Mouse (Mus musculus) midbrain, postnatal 0 days (tissue): Measurements from ENCODE around the gene Pole4. TPM values are rescaled to one million over a fixed set of nuclear protein-coding genes. Genes with fewer than 3 reads are reported as not detected.
A peak's percentile ranks its signal among the peaks of the same experiment; 100 is the strongest.

ENCODE experiments used
- ATAC-seq: fragments of 200-750 bp; cut with Nextera tagmentation; 2 replicates; pipeline ENCODE4 v1.8.0; 2017; ENCODE audit warnings: moderate number of reproducible peaks, mild to moderate bottlenecking, moderate TSS enrichment, moderate library complexity; ENCODE audit not compliant: low FRiP score
- DNase-seq: peaks from one replicate; pipeline ENCODE4 v3.0.0-alpha.2; 2015; ENCODE audit warnings: low spot score
- H3K27ac ChIP-seq: fragments of 300-500 bp; sonication (generic); 2 replicates; pipeline ENCODE4 v1.5.1; 2014; ENCODE audit warnings: low read depth, mild to moderate bottlenecking, low read length, mixed read lengths
- H3K27me3 ChIP-seq: fragments of 300-500 bp; sonication (generic); 2 replicates; pipeline ENCODE4 v1.6.1; 2014; ENCODE audit warnings: low read length, control low read depth, mixed read lengths; ENCODE audit not compliant: insufficient read depth
- H3K36me3 ChIP-seq: fragments of 300-500 bp; sonication (generic); 2 replicates; pipeline ENCODE4 v1.6.1; 2014; ENCODE audit warnings: low read length, control low read depth, mixed read lengths; ENCODE audit not compliant: insufficient read depth
- H3K4me1 ChIP-seq: fragments of 300-500 bp; sonication (generic); 2 replicates; pipeline ENCODE4 v1.6.1; 2014; ENCODE audit warnings: mild to moderate bottlenecking, control low read depth, antibody characterized with exemption, low read length, mixed read lengths; ENCODE audit not compliant: insufficient read depth
- H3K4me2 ChIP-seq: fragments of 300-500 bp; sonication (generic); 2 replicates; pipeline ENCODE4 v1.6.1; 2014; ENCODE audit warnings: low read depth, mild to moderate bottlenecking, low read length, mixed read lengths; ENCODE audit not compliant: poor library complexity, severe bottlenecking
- H3K4me3 ChIP-seq: fragments of 300-500 bp; sonication (generic); 2 replicates; pipeline ENCODE4 v1.5.1; 2014; ENCODE audit warnings: low read depth, mild to moderate bottlenecking, low read length, moderate library complexity
- H3K9ac ChIP-seq: fragments of 300-500 bp; sonication (generic); replicated peaks from 2 replicates; pipeline ENCODE4 v1.6.1; 2014; ENCODE audit warnings: mild to moderate bottlenecking, low read length, moderate library complexity, mixed read lengths; ENCODE audit not compliant: poor library complexity, severe bottlenecking
- H3K9me3 ChIP-seq: fragments of 300-500 bp; sonication (generic); 2 replicates; pipeline ENCODE4 v1.6.1; 2016; ENCODE audit warnings: low read length, control low read depth
- CTCF ChIP-seq: IDR thresholded peaks from 2 replicates; pipeline ENCODE4 v1.5.1; 2016; ENCODE audit warnings: antibody characterized with exemption, mild to moderate bottlenecking
- WGBS: fragments of 180-500 bp; shearing (Covaris S2); extraction: QIAGEN DNeasy Blood & Tissue Kit; methylation state at CpG from one replicate; pipeline ENCODE4 v1.1.7; 2014; 5-methylcytosine and 5-hydroxymethylcytosine counted together
- polyA plus RNA-seq: library from polyadenylated mRNA; unstranded; fragments of >200 nt; fragmentation: Nextera tagmentation; extraction: Ambion mirVana; gene quantifications from 2 replicates; pipeline ENCODE4 v1.2.1, GENCODE M21; 2015
- total RNA-seq: library from RNA; depleted of rRNA; stranded (reverse); fragments of >200 nt; gene quantifications from 2 replicates; pipeline ENCODE4 v1.2.3, GENCODE M21; 2014

Gene Pole4
- total and polyA plus RNA-seq, 2 experiments from 2014 or later = 68.2 to 134 TPM

DNA sequence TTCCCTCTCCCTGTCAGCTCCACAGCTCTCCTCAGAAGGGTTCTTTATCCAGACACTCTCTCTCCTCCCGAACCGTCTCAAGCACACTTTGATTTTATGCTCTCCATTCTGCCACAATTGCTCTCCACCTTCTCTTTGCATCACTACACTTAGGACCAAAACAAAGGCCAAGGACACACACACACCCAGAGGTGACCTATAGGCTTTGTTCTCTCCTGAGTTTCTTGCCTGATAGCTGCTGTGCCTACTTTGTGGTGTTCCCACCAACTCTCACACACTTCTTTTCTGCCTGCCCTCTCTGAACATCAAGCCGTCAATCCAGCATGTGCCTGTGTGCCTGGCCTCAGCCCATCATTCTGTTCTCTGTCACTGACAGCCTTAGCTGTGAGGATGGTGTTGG, 2.6 kb upstream of the Pole4 start:
- WGBS = 90% methylated on average over 3 of the region's 3 CpGs
- Histone ChIP-seq H3K27me3 (no peaks in the 10 kb centered on the region), H3K36me3 (no peaks in the 10 kb centered on the region), H3K9me3 (no peaks in the 10 kb centered on the region), H3K4me1 (no peaks in the 10 kb centered on the region), H3K4me2 (no peak overlapping the region), H3K4me3 (no peak overlapping the region), H3K27ac (no peak overlapping the region), H3K9ac (no peak overlapping the region)
- no peak for ATAC-seq
- DNase-seq = no peak
- no peak for TF ChIP-seq CTCF

DNA sequence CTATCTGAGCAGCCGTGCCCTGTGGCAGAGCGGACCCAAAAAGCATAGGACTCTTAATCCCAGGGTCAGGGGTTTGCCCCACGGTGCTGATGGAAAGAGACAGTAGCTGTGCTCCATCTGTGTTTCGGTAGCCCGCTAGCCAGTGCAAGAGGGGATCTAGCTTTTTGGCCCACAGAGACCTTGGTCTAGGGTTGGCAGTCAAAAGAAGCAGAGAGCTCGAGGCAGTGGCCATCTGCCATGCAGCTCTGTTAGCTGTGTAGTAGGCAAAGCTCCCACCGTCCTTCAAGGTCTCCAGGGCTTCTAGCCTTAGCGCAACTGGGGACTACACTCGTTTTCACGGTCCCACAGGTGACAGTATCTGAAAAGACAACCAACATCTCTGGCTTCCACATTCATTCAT, 2.1 kb upstream of the Pole4 start:
- WGBS = 89% methylated on average over 10 of the region's 10 CpGs
- no peak overlapping the region for H3K9ac ChIP-seq
- H3K4me2 ChIP-seq = no peak overlapping the region
- no peak for DNase-seq
- no peak for ATAC-seq
- no peak overlapping the region for H3K27ac ChIP-seq
- no peak for TF ChIP-seq CTCF
- no peak overlapping the region for H3K4me3 ChIP-seq
- no peaks in the 10 kb centered on the region for H3K4me1 ChIP-seq
- H3K27me3 ChIP-seq = no peaks in the 10 kb centered on the region
- no peaks in the 10 kb centered on the region for H3K9me3 ChIP-seq
- H3K36me3 ChIP-seq = no peaks in the 10 kb centered on the region

DNA sequence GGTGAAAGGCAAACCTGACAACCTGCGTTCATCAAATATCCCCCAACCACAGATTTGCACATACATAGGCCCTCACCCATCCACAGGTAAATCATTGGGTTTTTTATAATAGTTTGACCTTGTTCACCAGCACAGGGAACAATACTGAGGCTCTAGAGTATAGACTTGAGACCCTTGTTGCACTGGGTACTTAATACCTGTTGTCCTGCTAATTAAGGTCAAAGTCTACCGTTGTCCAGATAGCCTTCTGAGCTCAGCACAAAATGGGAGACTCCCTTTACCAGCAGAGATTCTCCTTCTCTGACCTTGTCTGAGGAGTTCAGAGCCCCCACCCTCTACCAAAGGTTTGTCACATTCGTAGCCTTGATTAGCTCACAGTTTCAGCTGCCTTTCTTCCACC, 1.5 kb downstream of the Pole4 start:
- H3K36me3 ChIP-seq = no peaks in the 10 kb centered on the region
- ATAC-seq (no peak), DNase-seq (no peak)
- TF ChIP-seq CTCF = no peak
- WGBS = 86% methylated on average over 3 of the region's 3 CpGs
- H3K9me3 ChIP-seq = no peaks in the 10 kb centered on the region
- H3K4me1 ChIP-seq = 0 out of 2 replicates have a peak, but pooled peaks cover 3% of the 10 kb centered on the region
- H3K4me2 ChIP-seq = no peak overlapping the region
- H3K27me3 ChIP-seq = no peaks in the 10 kb centered on the region
- no peak overlapping the region for H3K27ac ChIP-seq
- H3K9ac ChIP-seq = no peak overlapping the region
- H3K4me3 ChIP-seq = no peak overlapping the region

DNA sequence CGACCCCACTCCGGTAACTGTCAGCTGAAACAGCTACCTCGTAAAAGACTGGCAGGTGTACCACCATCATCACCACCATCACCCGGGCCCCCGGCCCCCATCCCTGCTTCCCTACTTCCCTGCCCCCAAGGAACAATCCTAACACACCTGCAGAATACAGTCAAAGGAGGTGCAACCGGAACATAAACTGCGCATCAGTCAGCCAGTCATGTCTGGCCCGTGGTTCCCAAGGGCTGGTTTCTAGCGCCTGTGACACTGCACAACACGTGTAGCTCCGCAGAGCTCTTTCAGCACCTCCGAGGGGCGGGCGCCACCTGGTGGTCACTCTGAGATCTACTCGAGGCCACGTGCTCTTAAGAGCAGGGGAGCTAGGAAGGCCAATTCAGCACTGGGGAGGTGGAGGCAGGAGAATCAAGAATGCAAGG, 2.6 kb downstream of the Pole4 start:
- Histone ChIP-seq H3K9me3 (no peaks in the 10 kb centered on the region), H3K27ac (no peak overlapping the region), H3K4me3 (no peak overlapping the region), H3K9ac (no peak overlapping the region), H3K27me3 (no peaks in the 10 kb centered on the region), H3K36me3 (no peaks in the 10 kb centered on the region), H3K4me2 (no peak overlapping the region), H3K4me1 (0 out of 2 replicates have a peak, but pooled peaks cover 3% of the 10 kb centered on the region)
- peak; percentile 87 for DNase-seq
- WGBS = 32% methylated on average over 16 of the region's 16 CpGs
- peak; percentile 68 for ATAC-seq
- TF ChIP-seq CTCF = peak; percentile 93

DNA sequence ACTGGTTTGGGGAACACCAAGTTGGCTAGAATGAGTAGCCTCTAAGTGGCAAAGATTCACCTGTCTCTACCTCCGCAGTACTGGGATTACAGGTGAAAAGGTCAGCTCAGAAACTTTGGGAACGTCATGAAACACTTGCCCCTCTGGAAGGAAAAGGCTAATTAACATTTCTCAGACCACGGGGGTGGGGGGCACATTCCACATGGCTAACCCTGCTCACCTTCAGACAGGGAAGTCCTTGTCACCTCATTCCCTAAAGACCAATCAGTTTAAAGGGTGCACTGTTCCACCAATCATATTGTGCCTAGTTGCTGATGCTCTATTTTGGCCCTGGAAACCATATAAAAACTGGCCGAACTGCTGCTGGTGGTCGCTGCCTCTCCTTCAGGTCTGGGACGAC, 3.9 kb downstream of the Pole4 start:
- Histone ChIP-seq H3K4me2 (no peak overlapping the region), H3K27ac (no peak overlapping the region), H3K4me1 (0 out of 2 replicates have a peak, but pooled peaks cover 3% of the 10 kb centered on the region), H3K27me3 (no peaks in the 10 kb centered on the region), H3K4me3 (no peak overlapping the region), H3K36me3 (no peaks in the 10 kb centered on the region), H3K9ac (no peak overlapping the region), H3K9me3 (no peaks in the 10 kb centered on the region)
- TF ChIP-seq CTCF = no peak
- ATAC-seq (no peak), DNase-seq (no peak)
- 77% methylated on average over 6 of the region's 6 CpGs for WGBS

DNA sequence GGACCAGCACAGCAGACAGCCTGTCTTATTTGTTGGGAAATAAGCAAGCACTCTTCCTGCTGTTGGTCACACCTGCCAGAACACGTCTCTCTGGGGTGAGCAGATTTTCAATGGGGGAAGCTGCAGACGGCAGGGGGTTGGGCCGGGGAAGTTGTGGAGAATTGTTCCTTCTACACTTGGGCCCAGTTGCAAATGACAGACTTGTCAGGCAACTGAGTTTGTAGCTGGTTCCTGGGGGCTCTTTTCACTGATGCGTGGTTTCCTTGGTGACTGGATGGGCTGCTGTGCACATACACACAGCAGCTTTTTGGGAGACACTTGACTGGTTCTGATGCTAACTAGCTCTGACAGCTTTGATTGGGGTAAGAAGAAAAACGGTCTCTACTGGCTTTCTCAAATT, 5.3 kb downstream of the Pole4 start:
- Histone ChIP-seq H3K9ac (no peak overlapping the region), H3K27me3 (no peaks in the 10 kb centered on the region), H3K27ac (peak overlapping the region; percentile 8; the same call in 1 of the 2 replicates), H3K9me3 (no peaks in the 10 kb centered on the region), H3K4me1 (0 out of 2 replicates have a peak, but pooled peaks cover 3% of the 10 kb centered on the region), H3K4me2 (no peak overlapping the region), H3K36me3 (no peaks in the 10 kb centered on the region), H3K4me3 (no peak overlapping the region)
- no peak for ATAC-seq
- 7% methylated on average over 5 of the region's 5 CpGs for WGBS
- peak; percentile 63 for DNase-seq
- no peak for TF ChIP-seq CTCF
